Mouse (Mus musculus) cerebellum, adult 11 months (tissue): Measurements from ENCODE around the gene 1700011L22Rik.

ENCODE experiments used
- DNase-seq: peaks from one replicate; pipeline ENCODE4 v3.0.0; 2022

The 1700011L22Rik gene

GRCm38 (mm10) chr8:79229266-79229888 lies 19.0 kb downstream of the 1700011L22Rik start:
- no peak for DNase-seq

DNA sequence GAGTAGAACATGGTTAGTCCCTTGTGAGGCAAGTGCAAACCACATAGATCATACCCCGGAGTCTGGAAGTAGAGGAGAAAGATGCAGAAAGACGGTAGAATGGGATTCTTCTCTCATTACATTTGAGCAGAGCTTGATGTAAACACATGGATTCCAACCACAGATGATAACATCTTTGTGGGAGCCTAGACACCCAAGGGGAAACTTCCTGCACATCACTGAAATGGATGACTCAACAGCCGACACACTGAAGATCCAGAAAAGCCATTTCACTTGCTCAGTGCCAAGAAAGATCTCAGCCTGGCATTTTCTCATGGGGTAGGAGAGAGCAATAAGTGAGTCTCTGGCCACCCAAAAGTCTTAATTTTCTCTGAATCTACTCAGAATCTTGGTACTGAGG lies 20.5 kb downstream of the 1700011L22Rik start:
- no peak for DNase-seq

GRCm38 (mm10) chr8:79227194-79227593 lies 21.2 kb downstream of the 1700011L22Rik start:
- DNase-seq: no peak

GRCm38 (mm10) chr8:79226046-79226445 lies 22.3 kb downstream of the 1700011L22Rik start:
- DNase-seq: no peak

DNA sequence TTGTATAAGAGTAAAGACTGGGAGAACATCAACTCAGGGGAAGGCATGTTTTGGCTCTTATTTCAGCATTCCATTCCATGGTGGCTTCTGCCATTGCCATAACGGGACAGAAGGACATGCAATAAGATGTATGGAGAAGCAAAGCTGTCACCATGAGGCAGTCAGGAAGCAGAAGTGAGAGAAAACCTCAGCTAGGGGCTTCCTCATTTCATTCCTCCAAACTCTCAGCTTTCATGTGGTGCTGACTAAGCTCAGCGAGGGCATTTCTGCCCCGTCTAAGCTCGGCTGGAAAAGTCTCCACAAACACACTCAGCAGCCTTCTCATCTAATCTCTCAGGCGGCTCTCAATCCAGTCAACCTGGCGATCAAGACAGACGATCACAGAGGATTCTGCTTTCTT lies 22.8 kb downstream of the 1700011L22Rik start:
- DNase-seq: no peak

DNA sequence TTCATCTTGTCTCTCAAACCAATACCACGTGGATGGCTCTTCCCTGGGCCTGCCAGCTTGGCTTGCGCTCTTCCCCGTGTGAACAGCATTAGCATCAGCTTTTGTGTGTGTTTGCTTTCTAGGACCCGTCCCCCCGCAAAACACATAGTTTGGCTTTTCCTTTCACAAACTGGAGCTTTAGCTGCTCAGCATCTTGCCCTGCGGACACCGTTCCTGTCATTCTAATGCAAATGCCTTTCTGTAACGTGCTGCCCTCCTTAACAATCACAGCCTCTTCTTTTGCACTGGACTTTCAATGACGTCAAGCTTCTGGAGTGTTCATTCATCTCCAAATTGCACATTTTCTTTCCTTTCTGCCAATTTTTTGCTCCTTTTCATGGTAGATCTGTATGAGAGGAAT lies 24.0 kb downstream of the 1700011L22Rik start:
- no peak for DNase-seq

GRCm38 (mm10) chr8:79222752-79223141 lies 25.6 kb downstream of the 1700011L22Rik start:
- DNase-seq: no peak

- DNase-seq: peak; percentile 47
Measured at GRCm38 (mm10) chr8:79222106-79222751, 26.1 kb downstream of the 1700011L22Rik start.

DNA sequence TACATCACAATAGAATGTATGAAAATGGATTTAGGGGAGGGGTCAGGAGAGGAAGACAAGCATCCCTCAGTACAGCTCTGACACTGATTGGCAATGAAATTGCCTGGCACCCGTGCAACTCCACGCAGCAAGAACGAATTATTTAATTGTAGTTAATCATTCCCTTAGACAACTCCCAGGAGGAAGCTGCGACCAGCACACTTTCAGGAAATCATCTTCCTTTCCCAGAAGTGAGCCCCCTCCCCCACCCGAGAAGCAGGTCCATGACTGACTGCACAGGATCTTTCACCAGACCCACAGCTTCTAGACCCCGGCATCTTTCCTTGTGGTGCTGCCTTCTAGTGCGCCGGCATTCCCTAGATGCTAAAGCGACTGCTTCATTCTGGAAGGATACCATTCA lies 36.7 kb downstream of the 1700011L22Rik start:
- DNase-seq: no peak

DNA sequence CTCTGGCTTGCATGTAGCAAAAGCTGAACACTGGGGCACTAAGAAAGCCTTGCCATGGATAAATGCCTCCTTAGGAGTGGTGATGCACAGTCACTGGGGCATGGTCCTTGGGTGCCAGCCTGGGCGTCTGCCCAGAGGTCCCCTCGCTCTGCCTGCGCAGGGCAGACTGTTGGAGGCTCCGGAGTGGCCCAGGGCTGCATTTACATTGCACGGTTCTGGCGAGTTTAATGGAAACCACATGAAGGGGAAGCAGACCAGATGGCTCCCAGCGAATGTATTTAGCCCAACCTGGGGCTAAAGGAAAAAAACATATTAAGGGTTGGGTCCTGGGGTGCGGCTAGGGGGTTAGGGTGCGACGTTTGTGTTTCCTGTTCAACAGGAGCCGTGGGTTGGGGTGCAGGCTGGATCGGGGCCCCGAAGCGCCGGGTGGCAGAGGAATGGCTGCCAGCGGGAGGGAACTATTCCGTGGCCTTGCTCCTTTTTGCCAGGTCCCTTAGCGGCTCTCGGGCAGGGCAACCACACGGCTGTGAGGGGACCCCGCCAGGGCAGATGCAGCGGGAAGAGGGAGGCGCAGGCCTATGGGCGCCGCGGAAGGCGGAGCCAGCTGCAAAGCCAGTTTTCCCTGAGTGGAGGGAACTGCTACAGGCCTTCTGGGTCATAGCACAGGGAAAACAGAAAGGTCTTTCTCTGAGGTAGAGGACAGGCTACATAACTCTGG lies 38.6 kb downstream of the 1700011L22Rik start:
- peak; percentile 60 for DNase-seq

DNA sequence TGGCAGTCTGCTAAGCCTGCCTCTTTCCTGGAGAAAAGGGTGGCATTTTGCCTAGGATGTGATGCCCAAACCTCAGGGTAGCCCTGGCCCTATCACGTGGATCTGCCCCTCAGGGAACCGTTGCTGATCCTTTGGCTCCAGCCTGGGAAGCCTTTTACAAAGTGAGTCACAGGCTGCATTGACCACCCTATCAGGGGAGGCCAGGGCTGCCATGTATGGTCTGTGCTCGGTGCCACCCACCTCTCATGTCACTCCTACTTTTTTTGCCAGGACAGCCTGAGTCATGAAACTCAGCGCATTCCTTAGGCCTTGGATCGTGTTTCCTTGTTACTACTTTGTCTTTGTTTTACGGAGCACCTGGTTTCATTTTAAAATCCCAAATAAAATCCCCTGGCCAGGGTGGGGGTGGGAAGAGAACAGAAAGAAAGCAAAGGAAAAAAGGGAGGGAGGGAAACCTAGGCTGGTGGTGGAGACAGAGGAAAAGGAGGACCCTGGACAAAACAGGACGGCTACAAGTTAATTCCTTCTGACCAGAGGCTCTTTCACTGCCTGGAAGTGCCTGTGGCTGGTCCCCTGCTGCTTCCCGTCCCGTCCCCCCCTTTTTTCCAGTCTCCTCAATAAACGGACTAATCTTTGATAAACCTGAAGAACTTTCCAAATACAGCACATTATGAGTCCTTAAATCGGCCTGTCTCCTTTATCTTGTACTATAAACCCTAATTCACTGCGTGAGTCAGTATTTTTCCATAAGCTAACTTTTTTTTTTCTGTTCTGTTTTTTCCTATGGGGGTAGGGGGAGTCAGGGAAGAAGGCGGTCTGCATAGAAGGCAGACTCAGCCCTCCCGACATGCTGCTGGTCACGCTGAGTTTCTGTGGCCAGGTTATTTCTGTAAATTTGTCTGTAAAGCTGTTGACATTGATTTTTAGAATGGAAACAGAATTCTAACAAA lies 39.4 kb downstream of the 1700011L22Rik start:
- DNase-seq: peak; percentile 50

- no peak for DNase-seq
Measured at GRCm38 (mm10) chr8:79208181-79208580, 40.2 kb downstream of the 1700011L22Rik start.

DNA sequence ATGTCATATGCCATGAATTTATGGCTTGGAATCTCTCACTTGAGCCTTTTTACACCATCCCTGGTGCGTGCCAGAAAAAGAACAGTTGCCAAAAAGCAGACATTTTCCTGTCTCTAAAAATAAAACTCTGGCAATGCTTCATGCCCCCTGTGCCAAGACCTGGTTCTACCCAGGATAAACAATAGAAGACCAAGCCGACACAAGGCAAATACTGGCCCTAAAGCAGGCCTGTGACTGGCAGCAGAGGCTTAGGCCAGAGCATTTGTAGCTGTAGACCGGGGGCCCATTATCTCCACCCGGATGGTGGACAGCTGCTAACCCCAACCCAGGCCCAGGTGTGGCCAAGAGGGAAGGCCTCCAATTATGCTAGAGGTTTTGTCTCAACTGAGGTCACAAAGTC lies 41.5 kb downstream of the 1700011L22Rik start:
- peak; percentile 82 for DNase-seq

DNA sequence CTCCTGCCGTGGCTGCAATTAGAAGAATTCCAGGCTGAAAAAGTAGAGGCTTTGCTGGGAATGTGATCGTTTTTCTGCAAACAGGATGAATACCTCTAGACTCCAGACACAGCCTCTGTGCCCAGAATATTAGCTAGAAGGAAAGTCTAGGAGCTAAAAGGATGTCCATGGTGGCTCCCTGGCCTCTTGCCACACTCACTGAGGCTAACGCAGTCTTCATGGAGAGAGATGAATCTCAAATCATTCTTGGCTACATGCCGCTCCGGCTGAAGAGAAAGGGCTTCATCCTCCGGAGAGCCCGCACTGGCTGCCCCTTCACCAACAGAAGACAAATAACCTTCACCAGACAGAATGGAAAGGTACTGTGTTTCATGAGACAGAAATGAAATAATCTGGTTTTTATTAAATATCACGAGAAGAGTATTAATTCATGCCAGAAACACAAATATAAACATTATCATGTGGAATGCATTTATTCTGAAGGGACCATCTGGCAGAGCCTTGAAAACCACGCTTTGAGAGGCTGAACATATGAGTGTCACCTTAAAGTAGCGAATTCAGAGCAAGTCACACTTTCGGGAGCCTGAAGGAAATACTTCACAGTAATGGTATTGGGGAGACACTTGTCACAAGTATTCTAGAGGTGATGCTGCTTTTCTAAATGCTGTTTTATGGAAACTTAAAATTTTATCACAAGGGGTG lies 46.8 kb downstream of the 1700011L22Rik start:
- DNase-seq: peak; percentile 21

GRCm38 (mm10) chr8:79198675-79199074 lies 49.7 kb downstream of the 1700011L22Rik start:
- no peak for DNase-seq

DNA sequence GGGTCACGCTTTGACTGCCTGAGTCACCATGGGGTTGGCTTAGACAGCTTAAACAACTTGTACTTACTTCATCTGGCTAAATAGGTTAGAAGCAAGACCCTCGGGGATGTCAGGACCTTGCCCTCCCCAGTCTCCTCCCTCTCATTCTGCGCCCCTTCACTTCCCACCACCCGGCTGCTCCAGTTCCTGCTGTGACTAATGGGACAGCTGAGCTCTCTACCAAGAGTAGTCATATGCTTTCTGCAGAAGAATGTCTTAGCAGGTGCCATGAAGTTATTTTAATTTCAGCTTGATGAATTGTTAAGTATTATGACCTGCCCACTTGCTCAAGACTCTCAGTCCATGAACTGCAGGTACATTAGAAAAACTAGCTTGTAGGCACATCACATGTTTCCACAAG lies 51.9 kb downstream of the 1700011L22Rik start:
- DNase-seq: no peak

DNA sequence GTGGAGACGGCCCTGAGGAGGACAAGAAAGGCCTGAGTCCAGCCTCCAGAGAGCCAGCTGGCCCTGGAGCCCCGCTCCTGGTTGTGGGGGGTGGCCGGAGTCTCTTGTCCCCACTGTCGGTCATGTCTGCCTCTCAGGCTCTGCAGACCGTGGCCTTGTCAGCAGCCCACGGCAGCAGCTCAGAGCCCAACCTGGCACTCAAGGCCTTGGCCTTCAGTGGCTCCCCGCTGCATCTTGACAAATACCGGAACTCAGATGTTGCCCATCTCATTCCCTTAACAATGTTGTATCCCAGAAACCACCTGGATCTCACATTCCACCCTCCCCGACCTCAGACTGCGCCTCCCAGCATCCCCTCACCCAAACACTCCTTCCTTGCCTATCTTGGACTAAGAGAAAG lies 58.3 kb downstream of the 1700011L22Rik start:
- DNase-seq: no peak

DNA sequence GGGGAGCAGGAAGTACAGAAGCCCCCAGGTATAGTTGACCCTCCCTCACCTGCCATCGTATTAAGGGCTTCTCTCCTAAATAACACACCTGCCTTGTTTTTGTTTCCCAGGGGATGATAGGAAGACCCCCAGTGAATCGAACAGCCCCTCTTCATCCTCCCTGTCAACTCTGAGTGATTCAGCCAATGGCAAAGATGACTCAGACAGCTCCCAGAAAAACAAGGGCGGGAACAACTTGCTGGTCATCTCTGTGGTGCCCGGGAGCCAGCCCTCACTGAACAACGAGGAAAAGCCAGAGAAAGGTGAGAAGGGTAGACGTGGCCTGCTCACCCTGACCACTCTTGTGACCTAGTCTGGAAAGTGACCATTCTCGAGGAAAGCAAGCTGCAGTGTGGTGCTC lies 62.9 kb downstream of the 1700011L22Rik start:
- no peak for DNase-seq

GRCm38 (mm10) chr8:79179678-79180077 lies 68.7 kb downstream of the 1700011L22Rik start:
- no peak for DNase-seq

GRCm38 (mm10) chr8:79175991-79176390 lies 72.4 kb downstream of the 1700011L22Rik start:
- DNase-seq: no peak

- DNase-seq: no peak
Measured at GRCm38 (mm10) chr8:79173606-79174005, 74.8 kb downstream of the 1700011L22Rik start.

DNA sequence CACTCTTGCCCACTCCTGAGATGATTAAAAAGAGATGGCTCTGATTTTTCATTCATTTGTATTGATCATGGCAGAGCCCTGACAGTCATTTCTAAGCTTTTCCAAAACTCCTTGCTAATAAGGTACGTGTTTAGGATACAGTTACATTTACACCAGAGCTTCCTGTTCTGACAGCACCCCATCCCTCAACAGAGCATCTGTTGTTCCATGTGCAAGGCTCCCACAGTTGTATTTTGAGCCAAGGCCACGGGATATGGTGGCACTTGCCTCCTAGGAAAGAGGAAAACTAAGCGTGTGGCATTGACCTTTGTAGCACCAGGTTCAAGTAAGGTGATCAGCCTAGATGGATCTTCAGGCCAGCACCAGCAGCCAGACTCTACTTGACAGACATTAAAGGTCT lies 83.1 kb downstream of the 1700011L22Rik start:
- DNase-seq: no peak
